Mouse (Mus musculus) layer of hippocampus, adult 9-10 months (tissue): ENCODE results near the gene Tor4a.
A peak's percentile ranks its signal among the peaks of the same experiment; 100 is the strongest.

ENCODE experiments used
- DNase-seq: peaks from one replicate; pipeline ENCODE4 v3.0.0; 2022; ENCODE audit warnings: low spot score

Tor4a gene

DNA sequence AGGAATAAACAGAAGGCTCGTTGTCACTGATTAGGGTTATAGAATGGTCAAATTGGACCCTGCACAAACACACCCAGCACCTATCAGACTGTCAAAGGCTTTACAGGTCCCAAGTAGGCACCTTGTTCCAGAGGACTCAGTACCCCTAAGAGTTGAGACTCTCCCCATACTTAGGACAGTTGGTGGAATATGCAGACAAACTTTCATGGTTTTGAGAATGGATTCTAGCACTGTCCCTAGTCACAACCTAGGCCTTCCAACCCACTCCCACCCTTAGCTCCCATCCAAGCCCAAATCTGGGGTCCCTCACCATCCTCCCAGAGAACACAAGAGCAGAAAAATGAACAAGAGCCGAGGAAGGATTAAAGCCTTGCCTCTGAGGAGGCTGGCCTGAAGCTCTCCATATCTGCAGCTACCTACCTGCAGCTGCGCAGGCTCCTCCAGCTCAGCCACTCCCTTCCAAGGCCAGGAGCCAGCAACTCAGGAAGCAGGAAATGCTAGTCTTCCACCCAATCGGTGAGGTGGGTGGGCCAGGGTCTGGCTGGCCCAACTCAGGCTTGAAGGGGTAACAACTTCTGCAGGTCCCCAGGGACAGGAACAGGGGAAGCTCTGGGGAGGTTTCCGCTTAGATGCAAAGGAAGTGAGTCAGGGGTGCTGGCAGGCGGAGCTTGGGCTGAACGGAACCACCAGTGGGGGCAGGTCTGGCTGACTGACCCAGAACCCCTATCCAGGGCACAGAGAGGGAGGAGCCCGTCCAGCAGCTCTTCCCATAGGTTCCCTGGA is at the start of gene Tor4a:
Gene Tor4a (minus strand): TSS at position 715 of the 783 bp plus-strand sequence.
- DNase-seq = no peak

DNA sequence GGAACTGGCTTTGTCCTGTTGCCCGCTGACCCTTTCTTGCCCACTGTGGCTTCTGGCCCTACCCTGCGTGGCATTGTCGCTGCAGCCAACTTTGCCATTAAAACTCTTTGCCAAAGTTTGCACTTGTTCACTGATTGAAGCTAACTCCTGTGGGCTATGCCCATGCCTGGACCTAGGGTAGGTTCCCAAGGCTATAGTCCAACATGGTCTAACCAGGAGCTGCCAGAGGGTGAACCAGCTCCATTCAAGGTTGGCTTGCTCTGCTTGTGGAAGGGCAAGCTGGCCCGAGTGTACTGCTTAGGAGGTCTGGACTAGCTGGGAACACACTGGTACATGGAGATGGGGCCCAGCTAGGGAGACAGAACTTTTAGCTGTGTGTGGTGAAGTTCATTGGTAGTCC is 47.5 kb upstream of the Tor4a start:
- no peak for DNase-seq

DNA sequence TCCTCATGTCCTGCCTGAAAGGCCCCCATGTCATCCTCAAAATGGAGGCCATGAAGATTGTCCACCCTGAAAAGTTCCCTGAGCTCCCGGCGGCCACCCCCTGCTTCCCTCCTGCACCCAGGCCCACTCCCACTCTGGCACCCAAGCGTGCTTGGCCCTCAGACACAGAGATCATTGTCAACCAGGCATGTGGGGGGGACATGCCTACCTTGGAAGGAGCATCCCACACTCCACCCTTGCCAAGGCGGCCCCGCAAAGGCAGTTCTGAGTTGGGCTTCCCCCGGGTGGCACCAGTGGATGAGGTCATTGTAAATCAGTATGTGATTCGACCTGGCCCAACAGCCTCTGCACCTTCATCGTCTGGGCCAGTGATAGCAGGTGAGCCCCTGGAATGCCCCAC is 46.7 kb upstream of the Tor4a start:
- DNase-seq = no peak

DNA sequence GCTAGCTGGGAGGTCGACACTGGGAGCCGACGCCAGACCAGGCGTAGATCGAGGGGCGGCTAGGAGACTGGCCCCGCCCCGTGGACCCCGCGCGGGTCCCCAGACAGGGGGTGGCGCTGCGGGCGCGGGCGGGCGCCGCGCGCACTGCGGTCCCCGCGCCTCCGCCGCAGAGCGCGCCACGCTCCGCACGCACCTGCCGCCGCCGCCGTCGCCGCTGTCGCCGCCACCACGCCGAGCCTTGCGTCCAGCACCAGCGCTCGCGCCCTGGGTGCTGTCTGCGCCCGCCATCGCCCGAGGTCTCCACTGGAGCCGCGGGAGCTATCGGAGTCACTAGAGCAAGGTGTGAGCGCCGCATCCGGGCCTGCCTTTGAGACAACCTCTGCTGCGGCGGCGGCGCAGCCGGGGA is 45.4 kb upstream of the Tor4a start, which contains the start of the genes Rnf208 and Cysrt1:
Gene Rnf208 (plus strand): TSS at position 155 of the 406 bp plus-strand sequence.
Gene Cysrt1 (minus strand): TSS at position 352 of the 406 bp plus-strand sequence.
- no peak for DNase-seq

DNA sequence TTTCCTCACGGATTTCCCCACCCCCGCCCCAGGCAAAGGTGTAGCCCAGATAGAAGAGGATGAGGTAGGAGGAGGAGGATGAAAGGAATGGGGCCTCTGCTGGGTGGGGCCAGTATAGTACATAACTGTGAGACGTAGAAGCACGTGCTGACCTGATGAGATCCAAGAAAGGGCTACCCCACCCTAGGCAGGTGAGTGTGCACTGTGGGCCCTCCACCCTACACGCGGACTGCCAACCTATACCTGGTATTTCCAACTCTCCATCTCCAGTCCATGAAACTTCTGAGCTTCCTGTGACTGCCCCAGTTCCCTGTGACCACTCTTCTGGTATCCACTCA is 44.7 kb upstream of the Tor4a start:
- DNase-seq = no peak

DNA sequence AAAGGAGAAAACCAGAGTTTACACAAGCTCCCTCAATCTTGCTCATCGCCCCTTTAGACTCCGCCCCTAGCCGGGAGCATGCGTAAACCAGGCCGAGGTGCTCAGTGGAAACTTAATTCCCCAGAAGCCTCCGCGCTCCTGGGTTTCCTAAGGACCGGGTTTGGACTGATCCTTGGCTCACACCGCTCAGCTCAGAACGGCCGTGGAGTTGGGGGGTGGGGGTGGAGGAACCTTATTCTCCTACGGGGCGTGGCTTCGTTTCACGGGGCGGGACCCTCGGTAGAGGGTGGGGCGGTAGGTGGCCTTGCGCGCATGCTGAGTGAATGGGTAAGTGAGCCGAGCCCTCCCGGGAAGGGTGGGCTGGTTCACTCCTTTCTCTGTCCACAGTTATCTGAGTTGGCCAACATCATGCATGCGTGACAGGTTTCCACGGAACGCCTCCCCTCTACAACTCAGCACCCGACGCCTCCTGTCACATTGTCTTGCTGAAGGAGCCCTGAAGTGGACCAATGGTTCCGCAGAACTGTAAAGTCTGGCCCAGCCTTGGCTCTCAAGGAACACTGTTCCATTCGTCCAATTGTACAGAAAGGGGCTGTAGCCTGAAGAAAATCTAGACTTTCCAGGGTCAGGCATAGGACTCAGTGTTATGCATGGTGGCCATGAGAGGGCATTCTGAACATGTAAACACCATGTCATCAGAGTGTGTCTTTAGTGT is 44.2 kb upstream of the Tor4a start:
- DNase-seq = no peak

DNA sequence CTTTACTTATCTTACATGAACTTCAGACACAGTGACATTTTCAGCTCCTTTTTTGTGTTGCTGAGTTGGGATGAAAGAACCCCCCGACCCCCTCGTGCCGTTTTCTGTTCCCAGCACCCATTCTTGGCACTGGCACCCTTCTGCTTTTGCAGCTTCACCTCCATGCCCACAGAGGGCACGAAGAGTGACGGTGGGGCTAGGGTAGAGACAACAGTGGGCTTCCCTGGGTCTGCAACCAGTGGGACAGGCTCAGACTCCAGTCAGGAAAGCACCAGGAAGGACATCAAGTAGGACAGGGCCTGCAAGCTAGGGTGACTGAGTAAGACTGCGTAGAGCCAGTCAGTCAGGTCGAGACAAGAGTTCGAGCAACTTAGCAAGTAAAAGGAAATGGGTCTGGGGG is 43.6 kb upstream of the Tor4a start:
- no peak for DNase-seq

DNA sequence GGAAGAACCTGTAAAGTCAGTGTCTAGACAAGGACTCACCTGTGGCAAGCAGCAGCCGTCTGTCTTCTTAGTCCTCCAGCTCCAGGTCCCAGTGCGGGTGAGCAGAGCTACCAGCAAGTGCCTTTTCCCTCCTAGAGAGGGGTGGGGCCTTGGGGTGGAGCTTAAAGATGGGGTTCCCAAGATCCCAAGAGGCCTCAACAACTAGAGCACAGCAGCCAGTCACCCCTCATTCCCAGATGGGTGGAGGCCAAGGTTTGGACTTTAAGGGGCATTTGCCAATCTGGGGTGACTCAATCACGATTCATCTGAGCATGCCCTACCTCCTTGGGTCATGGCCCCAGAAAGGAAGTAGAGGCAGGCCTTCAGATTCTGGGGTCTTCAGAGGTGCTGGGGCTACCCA is 43.1 kb upstream of the Tor4a start:
- DNase-seq = no peak

DNA sequence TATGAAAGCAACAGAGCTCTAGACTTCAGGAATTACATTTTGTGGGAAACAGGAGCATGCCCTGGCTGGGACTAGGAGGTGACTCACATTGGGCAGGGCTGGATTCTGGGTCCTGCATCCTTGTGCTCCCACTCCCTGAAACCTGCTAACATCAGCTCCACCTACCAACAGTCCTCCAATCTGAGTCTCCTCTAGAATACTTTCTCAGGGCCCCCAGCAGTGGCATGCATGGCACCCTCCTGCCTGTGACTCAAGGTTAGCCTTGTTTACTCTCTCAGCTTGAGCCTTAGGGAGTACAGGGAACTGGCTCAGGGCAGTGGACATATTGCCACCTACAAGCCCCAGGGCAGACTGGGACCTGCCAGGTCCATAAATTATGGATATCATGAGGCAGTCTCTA is 41.4 kb upstream of the Tor4a start:
- DNase-seq = no peak

DNA sequence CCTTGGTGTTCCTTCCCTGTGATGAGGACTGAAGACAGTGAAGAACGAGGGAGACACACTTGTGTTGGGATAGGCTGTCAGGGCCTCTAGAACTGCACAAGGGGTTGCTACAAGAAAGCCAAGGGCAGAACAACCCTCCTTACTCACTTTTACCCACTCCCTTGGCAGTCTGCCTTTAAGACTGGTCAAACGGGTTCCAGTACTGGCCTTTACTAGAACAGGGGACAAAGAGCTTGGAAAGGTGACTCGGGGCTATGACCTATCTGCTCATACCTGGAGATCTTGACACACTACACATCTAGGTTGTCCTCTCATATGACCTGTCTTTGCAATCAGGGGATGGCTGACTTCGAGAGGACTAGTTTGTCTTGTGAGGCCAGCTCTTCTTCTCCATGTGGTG is 40.8 kb upstream of the Tor4a start:
- DNase-seq = no peak

DNA sequence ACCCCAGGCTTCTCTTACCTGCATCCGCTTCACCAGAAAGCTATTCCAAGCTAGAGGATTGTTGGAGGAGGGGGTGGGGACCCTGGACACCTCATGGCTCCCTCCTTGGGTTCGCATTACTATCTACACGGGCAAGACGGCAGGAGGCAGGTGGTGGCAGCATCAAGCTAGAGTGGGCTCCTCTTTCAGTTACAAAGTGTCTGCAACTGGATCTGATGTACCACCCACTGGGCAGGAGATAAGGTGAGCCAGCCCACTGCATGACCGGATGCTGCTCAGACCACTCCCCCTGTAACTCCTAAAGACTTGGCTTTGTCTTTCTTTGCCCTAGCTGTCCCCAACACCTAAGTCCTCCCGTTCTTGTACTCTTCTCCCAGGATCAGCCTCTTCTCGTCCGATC is 39.9 kb upstream of the Tor4a start, which contains the start of gene Rnf224:
Gene Rnf224 (minus strand): TSS at position 174 of the 400 bp plus-strand sequence.
- DNase-seq = no peak

DNA sequence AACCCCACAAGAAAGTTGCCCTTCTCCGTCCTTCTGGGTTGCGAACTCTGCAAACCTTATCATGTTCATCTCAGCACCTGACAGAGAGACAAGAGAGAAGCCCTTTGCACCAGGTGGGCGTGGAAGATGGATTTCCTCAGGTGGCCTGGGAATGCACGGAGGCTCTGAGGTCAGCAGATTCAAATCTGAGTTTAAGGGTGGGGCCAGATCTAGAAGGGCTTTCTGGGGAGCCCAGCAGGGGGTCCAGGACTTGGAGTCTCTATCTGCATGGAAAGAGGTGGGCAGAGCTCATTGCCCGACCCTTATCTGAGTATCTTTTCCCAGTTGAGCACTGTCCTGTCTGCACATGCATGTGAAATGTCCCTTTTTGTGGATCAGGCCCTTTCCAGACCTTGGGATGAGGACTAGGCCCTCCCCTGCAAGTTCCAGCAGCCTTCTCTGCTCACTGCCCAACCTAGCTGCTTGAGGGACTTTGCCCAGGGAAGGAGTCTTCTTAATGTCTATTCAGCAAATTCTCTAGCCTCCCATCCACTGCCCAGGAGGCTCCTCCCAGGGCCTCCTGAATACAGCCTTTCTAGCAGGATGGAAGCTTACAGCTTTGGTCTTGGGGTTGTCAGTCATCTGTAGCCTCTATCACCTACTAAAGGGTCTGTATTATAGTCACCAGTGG is 38.0 kb upstream of the Tor4a start:
- DNase-seq = no peak

DNA sequence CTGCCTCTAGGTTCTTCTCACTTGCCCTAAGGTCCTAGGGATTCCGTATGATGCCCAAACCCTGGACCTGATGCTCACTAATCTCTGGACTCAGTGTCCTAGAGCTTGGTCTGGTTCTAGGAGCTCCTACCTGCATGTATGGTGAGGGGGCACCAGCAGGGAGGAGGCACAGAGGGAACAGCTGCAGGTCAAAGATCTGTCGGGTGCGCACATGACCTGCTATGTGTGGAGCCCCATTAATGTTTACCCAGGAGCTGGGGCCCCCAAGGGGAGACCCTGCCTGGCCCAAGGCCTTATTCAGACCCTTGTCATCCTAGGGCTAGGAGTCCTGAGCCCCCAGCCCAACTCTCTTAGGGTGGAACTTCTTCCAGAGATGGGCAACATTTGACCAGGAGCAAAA is 37.4 kb upstream of the Tor4a start, which contains the start of gene Slc34a3:
Gene Slc34a3 (minus strand): TSS at position 315 of the 400 bp plus-strand sequence.
- DNase-seq = no peak

DNA sequence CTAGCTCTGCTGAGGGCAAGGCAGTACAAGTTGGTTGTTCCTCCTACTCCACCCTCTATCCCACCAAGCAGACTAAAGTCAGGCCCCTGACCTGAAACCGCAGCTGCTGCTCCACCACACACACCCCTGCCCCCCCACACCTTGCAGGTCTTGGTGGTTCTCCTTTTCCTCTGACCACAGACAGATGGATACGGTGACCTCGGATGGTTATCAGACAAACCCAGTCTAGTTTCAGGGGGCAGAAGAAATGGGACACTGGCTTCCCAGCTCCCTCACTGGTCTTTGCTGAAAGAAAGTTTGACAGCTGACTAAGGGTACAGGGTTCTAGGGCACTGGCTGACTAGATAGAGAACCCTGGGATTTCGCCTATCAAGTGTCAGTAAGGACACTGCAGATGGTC is 36.7 kb upstream of the Tor4a start:
- no peak for DNase-seq

DNA sequence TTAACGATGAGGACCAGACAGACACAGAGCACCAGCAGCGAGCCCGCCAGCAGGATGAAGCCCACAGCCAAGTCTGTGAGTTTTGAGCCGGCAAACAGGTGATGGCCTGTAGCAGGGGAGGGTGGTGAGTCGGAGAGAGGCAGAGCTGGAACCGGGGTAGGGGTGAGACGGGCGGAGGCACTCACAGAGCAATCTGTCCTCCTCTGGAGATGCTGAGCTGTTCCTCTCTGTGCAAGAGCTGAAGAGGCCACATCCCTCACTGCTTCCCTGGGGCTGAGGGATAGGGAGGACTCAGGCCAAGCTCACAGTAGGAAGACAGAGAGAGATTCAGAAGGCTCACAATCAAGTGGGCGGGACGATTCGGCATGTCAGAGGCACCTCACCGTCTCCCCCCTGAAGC is 34.4 kb upstream of the Tor4a start:
- DNase-seq = no peak

DNA sequence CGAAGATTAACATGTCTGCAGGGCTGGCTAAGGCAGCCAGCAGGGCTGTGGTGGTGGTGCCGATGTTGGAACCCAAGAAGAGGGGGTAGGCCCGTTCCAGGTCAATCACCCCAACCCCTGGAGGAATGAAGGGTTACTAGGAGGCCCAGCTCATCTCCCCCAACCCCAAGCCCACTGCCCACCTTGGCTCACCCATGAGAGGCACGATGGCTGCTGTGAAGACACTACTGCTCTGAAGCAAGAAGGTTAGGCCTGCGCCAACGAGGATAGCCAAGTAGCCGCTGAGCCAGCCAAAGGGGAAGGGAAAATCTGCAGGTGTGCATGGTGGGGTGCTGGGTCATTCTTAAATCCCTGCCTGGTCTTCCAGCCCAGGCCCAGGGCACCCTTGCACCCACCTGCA is 33.9 kb upstream of the Tor4a start:
- DNase-seq = no peak

DNA sequence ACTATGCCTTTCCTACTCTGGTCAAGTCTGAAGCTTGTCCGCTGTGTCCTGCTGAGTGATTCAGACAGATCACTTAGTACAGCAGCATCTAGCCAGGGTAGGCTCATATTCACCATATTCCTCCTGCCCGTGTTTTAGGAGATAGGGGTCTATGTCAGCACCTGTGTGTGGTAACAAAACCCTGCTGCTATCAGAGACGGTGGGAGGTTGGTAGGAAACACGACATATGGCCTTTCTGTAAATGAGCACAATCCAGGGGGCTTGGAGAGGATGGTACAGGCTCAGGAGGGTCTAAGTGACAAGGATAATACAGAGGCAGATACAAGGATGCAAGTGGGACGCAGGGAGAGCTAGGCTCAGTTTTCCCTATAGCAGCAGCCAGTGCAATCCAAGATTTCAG is 32.9 kb upstream of the Tor4a start:
- DNase-seq = no peak

DNA sequence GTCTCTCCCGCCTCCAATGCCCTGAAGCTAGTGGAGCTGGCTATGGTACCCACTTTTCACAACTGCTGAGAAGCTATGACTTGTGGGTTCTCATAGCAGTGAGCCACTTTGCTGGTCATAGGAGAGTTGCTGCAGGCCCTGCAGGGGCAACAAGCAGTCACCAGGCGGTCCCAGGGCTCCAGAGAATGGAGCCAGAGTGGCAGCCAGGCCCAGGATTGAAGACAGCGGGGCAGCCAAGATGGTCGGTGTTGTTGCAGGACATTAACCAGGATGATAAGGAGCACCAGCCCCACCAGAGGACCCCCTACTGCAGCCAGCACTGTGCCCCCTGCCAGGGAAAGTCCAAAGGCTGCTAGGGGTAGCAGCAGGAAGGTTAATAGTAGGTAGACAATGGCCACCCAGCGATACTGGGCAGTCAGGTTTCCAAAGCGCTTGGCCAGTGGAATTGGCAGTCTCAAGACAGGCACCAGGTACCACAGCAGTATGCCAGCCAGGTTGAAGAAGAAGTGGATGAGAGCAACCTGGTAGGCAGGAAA is 32.4 kb upstream of the Tor4a start:
- DNase-seq = no peak

DNA sequence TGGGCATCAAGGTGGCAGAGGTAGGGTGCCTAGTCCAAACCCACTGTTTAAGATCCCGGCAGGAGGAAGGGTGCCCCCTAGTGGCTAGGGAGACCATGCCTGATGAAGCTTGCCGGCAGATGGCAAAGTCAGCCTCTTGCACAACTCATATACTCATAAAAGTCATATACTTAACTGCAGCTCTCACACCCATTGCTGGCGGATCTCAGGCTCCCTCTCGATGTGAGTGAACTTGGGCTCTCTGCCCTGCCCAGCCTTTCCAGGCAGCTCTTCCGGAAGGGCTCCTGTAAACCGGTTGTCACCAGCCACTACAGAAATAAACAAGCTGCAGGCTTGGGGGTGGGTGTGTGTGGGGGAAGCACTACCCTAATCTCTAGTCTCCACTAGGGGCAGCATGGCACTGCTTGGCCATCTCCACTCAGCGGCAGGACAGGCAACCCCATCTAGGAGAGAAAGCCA is 31.8 kb upstream of the Tor4a start:
- peak; percentile 79 for DNase-seq

DNA sequence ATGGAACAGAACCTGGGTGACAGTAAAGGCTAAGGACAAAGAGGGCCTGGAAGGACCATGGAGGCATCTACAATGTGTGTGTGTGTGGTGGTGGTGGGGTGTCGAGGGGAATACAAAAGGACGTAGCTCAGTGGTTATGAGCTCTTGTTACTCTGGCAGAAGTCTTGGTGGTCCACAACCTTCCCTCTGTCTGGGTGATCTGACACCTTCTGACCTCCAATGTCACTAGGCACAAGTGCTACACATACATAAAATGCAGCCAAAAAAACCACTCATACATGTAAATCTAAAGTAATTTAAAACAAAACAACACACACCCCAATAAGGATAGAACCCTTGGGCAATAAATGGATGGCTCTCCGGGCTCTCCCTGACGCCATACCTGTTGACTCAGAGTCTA is 30.7 kb upstream of the Tor4a start:
- DNase-seq = no peak

DNA sequence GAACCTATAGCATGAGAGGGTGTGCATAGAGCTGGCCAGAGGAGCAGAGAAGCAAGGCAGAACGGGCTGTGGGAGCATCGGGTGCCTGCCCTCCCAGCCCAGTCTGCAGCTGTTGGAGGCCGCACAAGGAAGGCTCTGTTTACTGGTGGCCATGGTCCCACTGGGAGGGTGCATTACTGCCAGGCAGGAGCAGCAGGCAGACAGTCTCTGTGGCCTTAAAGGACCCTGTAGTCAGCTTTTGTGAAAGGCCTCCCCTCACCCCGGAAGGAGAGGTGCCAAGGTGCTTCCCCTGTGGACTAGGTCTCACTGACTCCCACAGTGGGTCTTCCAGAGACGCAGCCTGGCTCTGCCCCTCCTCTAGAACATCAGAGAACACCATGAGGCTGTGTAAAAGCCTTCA is 30.2 kb upstream of the Tor4a start:
- DNase-seq = peak; percentile 26

DNA sequence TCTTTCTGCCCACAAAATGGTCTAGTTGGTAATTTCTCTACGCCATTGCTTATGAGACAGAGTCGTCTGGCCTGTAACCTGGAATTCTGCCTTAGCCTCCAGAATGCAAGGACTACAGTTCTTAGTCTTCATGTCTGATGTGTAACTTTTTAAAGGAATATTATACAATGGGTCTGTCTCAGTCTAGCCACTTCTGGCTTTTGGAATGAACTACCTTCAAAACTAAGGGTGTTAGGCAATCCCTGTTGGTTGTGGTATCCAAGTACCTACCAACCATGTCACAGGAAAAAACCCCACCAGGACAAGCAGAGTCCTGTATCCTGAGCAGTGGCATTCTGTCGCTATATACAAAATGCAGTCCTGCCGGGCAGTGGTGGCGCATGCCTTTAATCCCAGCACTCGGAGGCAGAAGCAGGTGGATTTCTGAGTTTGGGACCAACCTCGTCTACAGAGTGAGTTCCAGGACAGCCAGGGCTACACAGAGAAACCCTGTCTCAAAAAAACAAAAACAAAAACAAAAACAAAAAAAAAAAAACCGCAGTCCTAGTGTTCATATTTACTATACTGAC is 29.2 kb upstream of the Tor4a start:
- no peak for DNase-seq
